Mouse (Mus musculus): ENCODE data around the gene Msx2. TPM values are rescaled to one million over a fixed set of nuclear protein-coding genes. Genes with fewer than 3 reads are reported as not detected.

The Msx2 gene
- polyA plus RNA-seq, 1 experiment from 2014 or later = 0.07 TPM

DNA sequence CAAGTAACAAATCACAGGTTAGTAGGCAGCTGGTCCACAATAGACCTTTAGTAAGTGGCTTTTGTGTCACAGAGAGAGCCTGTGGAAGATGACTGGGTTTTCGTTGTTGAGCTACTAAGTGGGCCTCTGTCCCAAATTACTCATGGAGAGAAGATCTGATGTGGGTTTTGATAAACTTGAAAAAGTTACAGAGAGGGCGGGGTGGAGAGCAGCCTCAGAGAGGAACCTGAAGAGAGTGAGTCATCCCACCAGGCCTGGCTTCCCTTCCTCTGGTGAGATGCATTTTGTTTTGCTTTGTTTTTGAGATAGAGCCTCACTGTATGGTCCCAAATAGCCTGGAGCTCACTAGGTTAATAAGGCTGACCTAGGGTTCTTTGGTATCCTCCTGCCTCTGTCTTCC, 38.5 kb upstream of the Msx2 start:
- DNase-seq (ENCODE audit: low spot score) = no peak
- ATAC-seq = no peak
- H3K27me3 ChIP-seq (replicated peaks; ENCODE audit: insufficient read depth, low read length) = no peaks in the 10 kb centered on the region
- H3K9me3 ChIP-seq (ENCODE audit: low read length) = no peaks in the 10 kb centered on the region
- H3K9ac ChIP-seq (replicated peaks; ENCODE audit: low read depth) = no peak overlapping the region
- no peak overlapping the region for H3K4me2 ChIP-seq (replicated peaks; ENCODE audit: low read depth, low read length)
- no peak overlapping the region for H3K27ac ChIP-seq (ENCODE audit: low read length)
- H3K36me3 ChIP-seq (ENCODE audit: insufficient read depth, low read length) = no peaks in the 10 kb centered on the region
- WGBS = 72% methylated on average over 2 of the region's 2 CpGs
- H3K4me3 ChIP-seq (ENCODE audit: low read depth, low read length) = no peak overlapping the region
- no peaks in the 10 kb centered on the region for H3K4me1 ChIP-seq (ENCODE audit: insufficient read depth, low read depth, low read length)
- TF ChIP-seq EP300 (IDR thresholded peaks at IDR 0.05) (no peak), CTCF (IDR thresholded peaks at IDR 0.05) (no peak)

DNA sequence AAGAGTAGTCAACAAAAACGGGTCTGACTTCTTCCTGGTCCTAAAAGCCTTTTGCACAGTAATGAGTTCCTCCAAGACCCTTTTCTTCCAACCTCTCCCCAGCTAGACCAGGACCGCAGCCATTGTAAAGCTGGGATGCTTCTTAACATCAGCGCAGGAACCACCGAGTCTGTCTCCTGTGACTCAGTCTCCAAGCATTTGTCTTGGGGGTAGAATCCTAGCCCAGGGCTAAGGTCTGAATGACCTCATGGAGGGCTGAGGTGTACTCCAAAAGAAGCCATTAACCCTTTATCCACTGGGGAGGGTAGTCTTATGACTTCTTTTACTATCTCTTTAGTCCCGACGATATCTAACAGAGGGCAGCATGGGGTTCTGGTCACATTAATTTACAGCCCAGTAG, 29.5 kb upstream of the Msx2 start:
- Histone ChIP-seq H3K4me2 (replicated peaks; ENCODE audit: low read depth, low read length) (no peak overlapping the region), H3K4me3 (ENCODE audit: low read depth, low read length) (no peak overlapping the region), H3K27ac (ENCODE audit: low read length) (no peak overlapping the region), H3K36me3 (ENCODE audit: insufficient read depth, low read length) (no peaks in the 10 kb centered on the region), H3K9me3 (ENCODE audit: low read length) (no peaks in the 10 kb centered on the region), H3K9ac (replicated peaks; ENCODE audit: low read depth) (no peak overlapping the region), H3K4me1 (ENCODE audit: insufficient read depth, low read depth, low read length) (no peaks in the 10 kb centered on the region), H3K27me3 (replicated peaks; ENCODE audit: insufficient read depth, low read length) (no peaks in the 10 kb centered on the region)
- no peak for DNase-seq (ENCODE audit: low spot score)
- no peak for ATAC-seq
- 50% methylated on average over 6 of the region's 6 CpGs for WGBS
- no peak for TF ChIP-seq EP300 (IDR thresholded peaks at IDR 0.05)
- no peak for TF ChIP-seq CTCF (IDR thresholded peaks at IDR 0.05)

DNA sequence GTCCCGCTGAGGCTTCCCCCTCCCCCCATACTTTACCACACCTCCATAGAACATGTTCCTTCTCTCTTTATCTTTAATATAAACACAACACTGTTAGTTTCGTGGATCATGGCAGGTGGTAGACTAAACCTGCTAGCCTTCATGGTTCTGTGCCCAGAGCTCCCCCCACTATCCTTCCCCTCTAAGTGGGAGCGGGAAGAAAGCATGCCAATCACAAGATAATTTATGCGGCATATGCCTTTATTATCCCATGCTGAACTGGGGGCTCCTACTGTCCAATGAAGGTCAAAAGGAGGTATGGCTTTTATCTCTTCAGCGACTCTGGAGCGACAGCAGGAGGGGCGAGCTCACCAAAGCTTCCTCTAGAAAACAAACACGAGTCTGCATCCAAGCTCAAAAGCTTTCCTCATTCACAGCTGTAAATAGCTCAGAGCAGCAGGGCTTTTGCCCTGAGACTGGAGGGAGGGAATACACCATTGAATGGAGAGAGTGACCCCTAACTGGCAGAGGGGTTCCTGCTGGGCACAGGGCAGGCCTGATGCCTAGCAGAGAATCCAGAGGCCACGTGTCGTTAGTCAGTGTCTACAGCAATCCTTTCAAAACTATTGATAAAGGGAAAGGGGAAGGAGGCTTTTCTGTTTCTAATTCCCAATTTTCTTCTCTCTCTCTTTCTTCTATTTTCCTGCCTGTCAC, 28.8 kb upstream of the Msx2 start:
- no peaks in the 10 kb centered on the region for H3K4me1 ChIP-seq (ENCODE audit: insufficient read depth, low read depth, low read length)
- TF ChIP-seq EP300 (IDR thresholded peaks at IDR 0.05) (no peak), CTCF (IDR thresholded peaks at IDR 0.05) (no peak)
- no peak overlapping the region for H3K4me3 ChIP-seq (ENCODE audit: low read depth, low read length)
- WGBS = 15% methylated on average over 10 of the region's 10 CpGs
- DNase-seq (ENCODE audit: low spot score) = no peak
- H3K27ac ChIP-seq (ENCODE audit: low read length) = no peak overlapping the region
- no peak for ATAC-seq
- no peak overlapping the region for H3K9ac ChIP-seq (replicated peaks; ENCODE audit: low read depth)
- no peaks in the 10 kb centered on the region for H3K27me3 ChIP-seq (replicated peaks; ENCODE audit: insufficient read depth, low read length)
- H3K9me3 ChIP-seq (ENCODE audit: low read length) = no peaks in the 10 kb centered on the region
- H3K36me3 ChIP-seq (ENCODE audit: insufficient read depth, low read length) = no peaks in the 10 kb centered on the region
- H3K4me2 ChIP-seq (replicated peaks; ENCODE audit: low read depth, low read length) = no peak overlapping the region

DNA sequence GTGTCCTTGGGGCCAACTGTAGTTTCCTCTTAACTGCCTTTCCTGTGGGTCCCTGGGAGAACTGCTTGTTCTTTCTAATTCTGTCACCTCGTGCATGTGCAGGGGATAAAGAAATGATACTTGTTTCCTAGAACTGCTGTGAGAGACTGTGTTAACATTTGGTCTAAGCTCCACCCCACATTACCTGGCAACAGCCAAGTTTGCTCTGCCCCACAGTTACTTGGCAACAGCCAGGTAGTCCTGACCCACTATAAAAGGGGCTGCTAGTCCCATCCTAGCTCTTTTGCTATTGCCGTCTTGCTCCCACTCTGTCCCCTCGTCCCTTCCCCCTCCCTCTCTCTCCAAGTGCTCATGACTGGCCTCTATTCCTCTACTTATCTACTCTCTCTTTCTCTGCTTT, 28.2 kb upstream of the Msx2 start:
- H3K27ac ChIP-seq (ENCODE audit: low read length) = no peak overlapping the region
- no peaks in the 10 kb centered on the region for H3K9me3 ChIP-seq (ENCODE audit: low read length)
- WGBS = 49% methylated on average over 3 of the region's 3 CpGs
- no peak for DNase-seq (ENCODE audit: low spot score)
- H3K4me2 ChIP-seq (replicated peaks; ENCODE audit: low read depth, low read length) = no peak overlapping the region
- H3K9ac ChIP-seq (replicated peaks; ENCODE audit: low read depth) = no peak overlapping the region
- no peak overlapping the region for H3K4me3 ChIP-seq (ENCODE audit: low read depth, low read length)
- no peaks in the 10 kb centered on the region for H3K4me1 ChIP-seq (ENCODE audit: insufficient read depth, low read depth, low read length)
- no peaks in the 10 kb centered on the region for H3K36me3 ChIP-seq (ENCODE audit: insufficient read depth, low read length)
- no peaks in the 10 kb centered on the region for H3K27me3 ChIP-seq (replicated peaks; ENCODE audit: insufficient read depth, low read length)
- ATAC-seq = no peak
- TF ChIP-seq EP300 (IDR thresholded peaks at IDR 0.05) (no peak), CTCF (IDR thresholded peaks at IDR 0.05) (no peak)

DNA sequence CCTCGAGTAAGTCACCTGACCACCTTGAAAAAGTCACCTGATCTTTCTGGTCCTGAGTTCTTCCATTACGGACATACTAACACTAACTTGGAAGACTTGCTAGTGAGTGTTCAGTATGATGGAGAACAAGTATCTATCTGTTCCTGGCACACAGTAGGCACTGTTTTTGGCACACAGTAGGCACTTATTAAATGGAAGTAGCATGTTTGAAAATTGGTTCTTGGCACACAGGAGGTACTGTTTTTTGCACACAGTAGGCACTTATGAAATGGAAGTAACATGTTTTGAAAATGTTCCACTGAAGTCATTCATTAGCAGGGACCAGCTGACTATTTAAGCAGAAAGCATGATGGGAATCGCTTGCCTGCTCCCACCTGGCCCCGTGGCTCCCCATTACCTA, 13.6 kb upstream of the Msx2 start:
- no peaks in the 10 kb centered on the region for H3K27me3 ChIP-seq (replicated peaks; ENCODE audit: insufficient read depth, low read length)
- no peak overlapping the region for H3K4me2 ChIP-seq (replicated peaks; ENCODE audit: low read depth, low read length)
- H3K4me1 ChIP-seq (ENCODE audit: insufficient read depth, low read depth, low read length) = no peaks in the 10 kb centered on the region
- no peak overlapping the region for H3K4me3 ChIP-seq (ENCODE audit: low read depth, low read length)
- WGBS = 60% methylated on average over 4 of the region's 4 CpGs
- DNase-seq (ENCODE audit: low spot score) (no peak), ATAC-seq (no peak)
- no peaks in the 10 kb centered on the region for H3K36me3 ChIP-seq (ENCODE audit: insufficient read depth, low read length)
- H3K9ac ChIP-seq (replicated peaks; ENCODE audit: low read depth) = no peak overlapping the region
- no peaks in the 10 kb centered on the region for H3K9me3 ChIP-seq (ENCODE audit: low read length)
- no peak overlapping the region for H3K27ac ChIP-seq (ENCODE audit: low read length)
- TF ChIP-seq EP300 (IDR thresholded peaks at IDR 0.05) (no peak), CTCF (IDR thresholded peaks at IDR 0.05) (no peak)

DNA sequence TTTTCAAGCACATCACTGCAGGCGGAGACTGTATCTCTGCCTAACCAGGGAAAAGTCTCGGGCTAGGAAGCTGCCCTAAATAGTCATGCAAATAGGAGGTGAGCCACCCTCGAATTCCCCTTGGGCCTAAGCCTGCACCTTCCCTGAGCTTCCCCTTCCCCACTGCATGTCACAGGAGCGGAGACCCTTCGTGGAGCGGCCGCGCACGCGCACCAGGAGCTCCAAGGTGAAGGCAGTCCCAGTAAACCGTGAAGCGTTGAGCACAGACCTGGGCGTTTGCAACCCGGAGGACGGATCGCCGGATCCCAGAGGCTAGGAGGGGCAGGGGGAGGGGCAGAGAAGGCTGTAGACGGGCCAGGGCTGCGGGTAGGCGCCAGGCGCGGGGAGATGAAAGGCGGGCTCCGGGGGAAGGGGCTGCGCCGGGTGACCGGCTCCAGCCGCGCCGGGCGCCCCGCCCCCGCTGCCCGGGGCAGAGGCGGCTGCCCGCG, 2.9 kb upstream of the Msx2 start:
- Histone ChIP-seq H3K4me1 (ENCODE audit: insufficient read depth, low read depth, low read length) (peaks cover 7% of the 10 kb centered on the region; the same call in 1 of the 2 replicates), H3K4me2 (replicated peaks; ENCODE audit: low read depth, low read length) (peak overlapping the region; percentile 70), H3K36me3 (ENCODE audit: insufficient read depth, low read length) (no peaks in the 10 kb centered on the region), H3K9ac (replicated peaks; ENCODE audit: low read depth) (no peak overlapping the region), H3K9me3 (ENCODE audit: low read length) (no peaks in the 10 kb centered on the region), H3K27me3 (replicated peaks; ENCODE audit: insufficient read depth, low read length) (peaks cover 55% of the 10 kb centered on the region), H3K4me3 (ENCODE audit: low read depth, low read length) (peak overlapping the region; percentile 36), H3K27ac (ENCODE audit: low read length) (no peak overlapping the region)
- ATAC-seq (peak; percentile 47; the same call in 1 of the 2 replicates), DNase-seq (ENCODE audit: low spot score) (peak; percentile 10)
- WGBS = under 1% methylated on average over 17 of the region's 37 CpGs
- TF ChIP-seq CTCF (IDR thresholded peaks at IDR 0.05) = no peak
- no peak for TF ChIP-seq EP300 (IDR thresholded peaks at IDR 0.05)

Measured in lung, postnatal 0 days (tissue).